19 mouse cellular contexts compared by ENCODE assay signal in the genomic region with DNA sequence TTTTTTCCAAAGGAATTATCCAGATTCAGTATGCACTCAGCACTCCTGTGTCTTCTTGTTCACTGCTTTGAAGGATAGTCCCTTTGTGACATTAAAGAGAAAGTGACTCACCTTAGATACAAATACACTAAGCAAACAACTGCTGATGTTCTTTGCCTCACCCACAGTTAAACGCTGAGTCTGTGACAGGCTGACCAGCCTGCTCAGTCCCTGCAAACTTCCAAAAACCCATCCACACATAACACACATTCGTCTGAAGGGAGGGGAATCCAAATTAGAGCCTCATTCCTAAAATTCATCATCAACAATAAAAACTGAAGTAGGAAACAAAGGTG. TPM values are rescaled to one million over a fixed set of nuclear protein-coding genes. Genes with fewer than 3 reads are reported as not detected.
DNase-seq lines count a peak whose midpoint lies in the region; ATAC-seq and TF ChIP-seq lines count a peak whose summit lies in the region.
"Had no signal": no experiment of that assay in that cellular context is flagged by ENCODE, and none has a peak within 500 bp of the region (broad histone marks: within the 10 kb centered on the region; RNA-seq: fewer than 3 reads in every experiment).

No protein-coding gene starts in this region.

- WGBS in kidney, embryonic 15.5 days = 62% methylated on average over 2 of the region's 2 CpGs
- WGBS in liver, embryonic 14.5 days (ENCODE audit: insufficient replicate concordance) = 37% methylated on average over 2 of the region's 2 CpGs

- H3K4me3 ChIP-seq in kidney, embryonic 15.5 days (replicated peaks) = no peak overlapping the region
- H3K4me3 ChIP-seq in liver, embryonic 14.5 days (ENCODE audit: insufficient read depth in 1 of 2, low read depth in 2 of 2, low read length in 2 of 2) = peak overlapping the region in 1 of 2 experiments; percentile 33; a peak in 2 of 4 replicates
- H3K4me3 ChIP-seq: embryonic facial prominence, embryonic 15.5 days; heart, embryonic 10.5 days had no signal

- ATAC-seq in kidney, embryonic 15.5 days (replicated peaks; ENCODE audit: low FRiP score) = no peak
- ATAC-seq in liver, embryonic 14.5 days (ENCODE audit: insufficient read depth) = no peak
- ATAC-seq: activated CD4-positive, CD25-positive, alpha-beta regulatory T cell, adult 4 months; intestine, postnatal 0 days had no signal

- H3K4me1 ChIP-seq in kidney, embryonic 15.5 days = 0 out of 2 replicates have a peak, but pooled peaks cover 2% of the 10 kb centered on the region
- H3K4me1 ChIP-seq in liver, embryonic 14.5 days (replicated peaks; ENCODE audit: control insufficient read depth in 2 of 2, insufficient read depth in 2 of 2, low read length in 1 of 2) = peaks cover 52 to 62% of the 10 kb centered on the region in 2 experiments
- H3K4me1 ChIP-seq: embryonic facial prominence, embryonic 15.5 days had no signal

- peak overlapping the region; percentile 2; the same call in 1 of the 2 replicates for H3K27ac ChIP-seq in kidney, embryonic 15.5 days
- peak overlapping the region; percentile 98 for H3K27ac ChIP-seq in liver, embryonic 14.5 days
- H3K27ac ChIP-seq: embryonic facial prominence, embryonic 15.5 days; heart, embryonic 10.5 days; kidney, postnatal 0 days had no signal

- peaks cover 4% of the 10 kb centered on the region; the same call in 1 of the 2 replicates for H3K36me3 ChIP-seq in kidney, embryonic 15.5 days
- no peaks in the 10 kb centered on the region for H3K36me3 ChIP-seq in liver, embryonic 14.5 days (replicated peaks; ENCODE audit: control insufficient read depth, insufficient read depth, low read depth)
- H3K36me3 ChIP-seq: embryonic facial prominence, embryonic 15.5 days; heart, embryonic 10.5 days had no signal

- H3K9ac ChIP-seq in kidney, embryonic 15.5 days = no peak overlapping the region
- peak overlapping the region; percentile 79 for H3K9ac ChIP-seq in liver, embryonic 14.5 days (replicated peaks)
- H3K9ac ChIP-seq: embryonic facial prominence, embryonic 15.5 days had no signal

- H3K27me3 ChIP-seq in kidney, embryonic 15.5 days = no peaks in the 10 kb centered on the region
- no peaks in the 10 kb centered on the region for H3K27me3 ChIP-seq in liver, embryonic 14.5 days (ENCODE audit: control insufficient read depth, insufficient read depth, low read length)
- H3K27me3 ChIP-seq: embryonic facial prominence, embryonic 15.5 days had no signal

- H3K9me3 ChIP-seq in kidney, embryonic 15.5 days (replicated peaks) = no peaks in the 10 kb centered on the region
- no peaks in the 10 kb centered on the region for H3K9me3 ChIP-seq in liver, embryonic 14.5 days (ENCODE audit: control insufficient read depth, low read length)
- H3K9me3 ChIP-seq: embryonic facial prominence, embryonic 15.5 days; heart, embryonic 10.5 days had no signal

- no peak overlapping the region for H3K4me2 ChIP-seq in kidney, embryonic 15.5 days
- peak overlapping the region; percentile 81 for H3K4me2 ChIP-seq in liver, embryonic 14.5 days (ENCODE audit: low read depth)
- H3K4me2 ChIP-seq: embryonic facial prominence, embryonic 15.5 days; midbrain, embryonic 11.5 days had no signal

- TF ChIP-seq EP300 in liver, embryonic 14.5 days (IDR thresholded peaks at IDR 0.05; ENCODE audit: low read depth) = no peak

- TF ChIP-seq CTCF in liver, embryonic 14.5 days (IDR thresholded peaks at IDR 0.05; ENCODE audit: low read depth) = no peak

- DNase-seq in kidney, adult 11 months = no peak
- peak; percentile 53 for DNase-seq in c-Kit-positive CD71-positive TER-119-positive erythroid progenitor cells, embryonic 14.5 days (ENCODE audit: low spot score)
- no peak for DNase-seq in liver, embryonic 14.5 days (ENCODE audit: low read depth in 3 of 3, low spot score in 3 of 3)
- DNase-seq in adrenal gland, adult 2 months = no peak
- DNase-seq in gastrocnemius, adult 8-10 months (ENCODE audit: low spot score in 2 of 2) = no peak
- no peak for DNase-seq in kidney, adult 8-10 months
- DNase-seq: adrenal gland, postnatal 14 days; cerebellum, adult 9-11 months; gastrocnemius, postnatal 36 days; heart, postnatal 14 days; lung, adult 18-20 months; lung, postnatal 10 days had no signal

RNA-seq across cellular contexts. Expression of a gene that starts 37.8 kb away (rescaled TPM):
- 169 and 181 TPM in 2 replicates for polyA plus RNA-seq in kidney, embryonic 15.5 days (2015; fragmentation: Nextera tagmentation; extraction: Ambion mirVana)
- polyA plus RNA-seq in liver, embryonic 14.5 days (2012; rRNA removed) = 46.6 and 75.5 TPM in 2 replicates
- 125 and 137 TPM in 2 replicates for polyA plus RNA-seq in liver, embryonic 14.5 days (2014; fragmentation: Nextera tagmentation; extraction: Ambion mirVana)
- 100 to 1,000 TPM; 125 to 137 TPM for total RNA-seq in adrenal gland, adult 2 months (2021)
- polyA plus RNA-seq in adrenal gland, adult 2 months (2012; rRNA removed) = 34.8 and 35.8 TPM in 2 replicates
- 100 to 1,000 TPM in 2 of 4 experiments, 10 to 100 TPM in 2; 96.9 to 121 (median 107) TPM for total RNA-seq in gastrocnemius, adult 8-10 months (2022)

RNA-seq across cellular contexts. Expression of a gene that starts 45.4 kb away (rescaled TPM):
- polyA plus RNA-seq in kidney, embryonic 15.5 days (2015; fragmentation: Nextera tagmentation; extraction: Ambion mirVana) = 8.9 and 11.3 TPM in 2 replicates
- 23.5 and 28.8 TPM in 2 replicates for polyA plus RNA-seq in liver, embryonic 14.5 days (2012; rRNA removed)
- polyA plus RNA-seq in liver, embryonic 14.5 days (2014; fragmentation: Nextera tagmentation; extraction: Ambion mirVana) = 34.6 and 36.5 TPM in 2 replicates
- total RNA-seq in adrenal gland, adult 2 months (2021) = 100 to 1,000 TPM in 1 of 2 experiments, 10 to 100 TPM in 1; 48.4 to 106 TPM
- 73.8 and 74.4 TPM in 2 replicates for polyA plus RNA-seq in adrenal gland, adult 2 months (2012; rRNA removed)
- total RNA-seq in gastrocnemius, adult 8-10 months (2022) = 1 to 10 TPM in 3 of 4 experiments, under 1 TPM in 1; 0.75 to 3.4 (median 1.8) TPM
